ENCODE assay signal across 9 mouse cellular contexts in the genomic region with DNA sequence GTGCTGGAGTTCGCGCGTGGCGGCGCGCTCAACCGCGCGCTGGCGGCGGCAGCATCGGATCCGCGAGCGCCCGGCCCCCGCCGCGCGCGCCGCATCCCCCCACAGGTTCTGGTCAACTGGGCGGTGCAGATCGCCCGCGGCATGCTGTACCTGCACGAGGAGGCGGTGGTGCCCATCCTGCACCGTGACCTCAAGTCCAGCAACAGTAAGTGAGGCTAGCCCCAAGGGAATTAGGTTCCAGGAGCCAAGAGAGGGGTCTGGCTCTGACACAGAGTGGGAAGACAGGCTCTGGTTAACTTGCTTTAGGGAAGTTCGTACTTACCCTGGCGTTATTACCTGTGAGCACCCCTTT. TPM values are rescaled to one million over a fixed set of nuclear protein-coding genes. Genes with fewer than 3 reads are reported as not detected.
DNase-seq lines count a peak whose midpoint lies in the region; ATAC-seq and TF ChIP-seq lines count a peak whose summit lies in the region.
"Had no signal": no experiment of that assay in that cellular context is flagged by ENCODE, and none has a peak within 500 bp of the region (broad histone marks: within the 10 kb centered on the region; RNA-seq: fewer than 3 reads in every experiment).

No protein-coding gene starts in this region.

- peak overlapping the region; percentile 93 for H3K4me2 ChIP-seq in heart, embryonic 11.5 days
- peak overlapping the region; percentile 98 for H3K4me2 ChIP-seq in hindbrain, postnatal 0 days (ENCODE audit: low read depth, low read length)
- peak overlapping the region; percentile 90 for H3K4me2 ChIP-seq in midbrain, embryonic 11.5 days

- no peak overlapping the region for H3K27ac ChIP-seq in heart, embryonic 11.5 days (ENCODE audit: low read depth, low read length)
- no peak overlapping the region for H3K27ac ChIP-seq in cortical plate, adult 2 months (ENCODE audit: insufficient read depth, low read length)
- H3K27ac ChIP-seq in hindbrain, postnatal 0 days: no peak overlapping the region
- no peak overlapping the region for H3K27ac ChIP-seq in midbrain, embryonic 11.5 days (ENCODE audit: low read depth, low read length)

- peaks cover 3% of the 10 kb centered on the region; the same call in 1 of the 2 replicates for H3K9me3 ChIP-seq in heart, embryonic 11.5 days (replicated peaks; ENCODE audit: control insufficient read depth, low read length)
- H3K9me3 ChIP-seq in hindbrain, postnatal 0 days (ENCODE audit: low read length): no peaks in the 10 kb centered on the region
- no peaks in the 10 kb centered on the region for H3K9me3 ChIP-seq in midbrain, embryonic 11.5 days (ENCODE audit: control insufficient read depth, low read length)

- peaks cover 4% of the 10 kb centered on the region; the same call in 1 of the 2 replicates for H3K4me1 ChIP-seq in heart, embryonic 11.5 days (ENCODE audit: control insufficient read depth, insufficient read depth, low read length)
- no peaks in the 10 kb centered on the region for H3K4me1 ChIP-seq in cortical plate, adult 2 months (ENCODE audit: control insufficient read depth, insufficient read depth, low read length)
- H3K4me1 ChIP-seq in hindbrain, postnatal 0 days (ENCODE audit: insufficient read depth, low read length): 0 out of 2 replicates have a peak, but pooled peaks cover 6% of the 10 kb centered on the region
- H3K4me1 ChIP-seq in midbrain, embryonic 11.5 days (ENCODE audit: control insufficient read depth, insufficient read depth, low read length): peaks cover 11% of the 10 kb centered on the region

- peaks cover 59% of the 10 kb centered on the region for H3K27me3 ChIP-seq in heart, embryonic 11.5 days (ENCODE audit: control insufficient read depth, insufficient read depth, low read length)
- peaks cover 29% of the 10 kb centered on the region for H3K27me3 ChIP-seq in hindbrain, postnatal 0 days (ENCODE audit: insufficient read depth, low read length)
- H3K27me3 ChIP-seq in midbrain, embryonic 11.5 days (ENCODE audit: control insufficient read depth, insufficient read depth, low read length): peaks cover 53% of the 10 kb centered on the region

- TF ChIP-seq CTCF in cortical plate, adult 2 months (IDR thresholded peaks at IDR 0.05; ENCODE audit: extremely low read depth, insufficient read depth, low read length): no peak
- no peak for TF ChIP-seq CTCF in hindbrain, postnatal 0 days (IDR thresholded peaks at IDR 0.05; ENCODE audit: low read depth)

- peak overlapping the region; percentile 56; the same call in 1 of the 2 replicates for H3K9ac ChIP-seq in heart, embryonic 11.5 days (ENCODE audit: low read depth, low read length)
- H3K9ac ChIP-seq in hindbrain, postnatal 0 days (replicated peaks; ENCODE audit: low read length): peak overlapping the region; percentile 63
- peak overlapping the region; percentile 33; the same call in 1 of the 2 replicates for H3K9ac ChIP-seq in midbrain, embryonic 11.5 days (ENCODE audit: low read length)

- no peak for TF ChIP-seq POLR2A in cortical plate, adult 2 months (IDR thresholded peaks at IDR 0.05; ENCODE audit: extremely low read depth, insufficient read depth, low read length)

- 2% methylated on average over 31 of the region's 31 CpGs for WGBS in heart, embryonic 11.5 days (ENCODE audit: insufficient replicate concordance)
- WGBS in hindbrain, postnatal 0 days: 3% methylated on average over 27 of the region's 31 CpGs
- 4% methylated on average over 31 of the region's 31 CpGs for WGBS in midbrain, embryonic 11.5 days

- H3K36me3 ChIP-seq in heart, embryonic 11.5 days (ENCODE audit: control insufficient read depth, insufficient read depth, low read length): no peaks in the 10 kb centered on the region
- no peaks in the 10 kb centered on the region for H3K36me3 ChIP-seq in hindbrain, postnatal 0 days (ENCODE audit: insufficient read depth, low read length)
- no peaks in the 10 kb centered on the region for H3K36me3 ChIP-seq in midbrain, embryonic 11.5 days (ENCODE audit: control insufficient read depth, insufficient read depth, low read length)

- no peak for ATAC-seq in heart, embryonic 11.5 days (replicated peaks; ENCODE audit: insufficient number of reproducible peaks, low FRiP score, low TSS enrichment)
- no peak; the same call in 1 of the 2 replicates for ATAC-seq in hindbrain, postnatal 0 days
- ATAC-seq in midbrain, embryonic 11.5 days (ENCODE audit: low FRiP score): no peak

- no peak for DNase-seq in heart, adult 11 months
- DNase-seq in hindbrain, postnatal 0 days (ENCODE audit: low spot score): no peak
- DNase-seq in midbrain, embryonic 11.5 days (ENCODE audit: low spot score, missing footprints): no peak
- DNase-seq in urinary bladder, postnatal 4 days (ENCODE audit: low spot score in 2 of 2): no peak
- no peak for DNase-seq in right cerebral cortex, adult 18-20 months
- no peak for DNase-seq in thymus, postnatal 4 days

- peak overlapping the region; percentile 60 for H3K4me3 ChIP-seq in heart, embryonic 11.5 days (ENCODE audit: low read depth, low read length)
- H3K4me3 ChIP-seq in cortical plate, adult 2 months (ENCODE audit: insufficient read depth, low read length): peak overlapping the region; percentile 75
- H3K4me3 ChIP-seq in hindbrain, postnatal 0 days (ENCODE audit: low read length): peak overlapping the region; percentile 57
- H3K4me3 ChIP-seq in midbrain, embryonic 11.5 days (ENCODE audit: low read depth, low read length): peak overlapping the region; percentile 43

RNA-seq across cellular contexts. Expression of a gene that starts 1.0 kb away (rescaled TPM):
- polyA plus RNA-seq in heart, embryonic 11.5 days (2014; fragmentation: Nextera tagmentation; extraction: Ambion mirVana): 0.06 and 0.10 TPM in 2 replicates
- 2.4 and 2.5 TPM in 2 replicates for polyA plus RNA-seq in cortical plate, adult 2 months (2012; rRNA removed)
- total RNA-seq in hindbrain, postnatal 0 days (2014; rRNA removed): 2.2 and 3.7 TPM in 2 replicates
- polyA plus RNA-seq in hindbrain, postnatal 0 days (2015; fragmentation: Nextera tagmentation; extraction: Ambion mirVana): 0.87 and 0.89 TPM in 2 replicates
- 0.03 and 0.11 TPM in 2 replicates for polyA plus RNA-seq in midbrain, embryonic 11.5 days (2014; fragmentation: Nextera tagmentation; extraction: Ambion mirVana)
- total RNA-seq: CH12.LX had no signal

RNA-seq across cellular contexts. Expression of a gene that starts 13.1 kb away (rescaled TPM):
- polyA plus RNA-seq in heart, embryonic 11.5 days (2014; fragmentation: Nextera tagmentation; extraction: Ambion mirVana): 0.06 and 0.27 TPM in 2 replicates
- 54.4 and 57.8 TPM in 2 replicates for polyA plus RNA-seq in cortical plate, adult 2 months (2012; rRNA removed)
- total RNA-seq in hindbrain, postnatal 0 days (2014; rRNA removed): 11.1 and 11.8 TPM in 2 replicates
- polyA plus RNA-seq in hindbrain, postnatal 0 days (2015; fragmentation: Nextera tagmentation; extraction: Ambion mirVana): 3.0 and 3.5 TPM in 2 replicates
- polyA plus RNA-seq in midbrain, embryonic 11.5 days (2014; fragmentation: Nextera tagmentation; extraction: Ambion mirVana): 0.40 and 0.74 TPM in 2 replicates
- total RNA-seq: CH12.LX had no signal

Comparison
In these comparisons a context has a peak if more than half of its experiments do, and no peak if none do; other contexts are left out.
1. RNA of a gene that starts 13.1 kb away (polyA plus RNA-seq): 54.4 to 57.8 TPM in cortical plate, adult 2 months; 3.0 to 3.5 TPM in hindbrain, postnatal 0 days, 0.40 to 0.74 TPM in midbrain, embryonic 11.5 days and 0.06 to 0.27 TPM in heart, embryonic 11.5 days; every median in the first group is over 10 times any median in the second.
2. Peak in every context shown above with its lines, with median percentiles within 50 percentile points of each other: H3K4me2 ChIP-seq, H3K4me3 ChIP-seq and H3K9ac ChIP-seq.